Comparison of ENCODE assay signal across 6 mouse cellular contexts in genomic region chr14:26910461-26910860, GRCm38 (mm10). TPM values are rescaled to one million over a fixed set of nuclear protein-coding genes. Genes with fewer than 3 reads are reported as not detected.
"Had no signal": no experiment of that assay in that cellular context is flagged by ENCODE, and none has a peak within 500 bp of the region (broad histone marks: within the 10 kb centered on the region; RNA-seq: fewer than 3 reads in every experiment).

No protein-coding gene starts in this region.

RNA-seq across cellular contexts. Expression of gene Asb14, which starts 16.1 kb away (rescaled TPM):
- total RNA-seq: neutrophil, adult 5-6 weeks had no signal
- polyA plus RNA-seq: small intestine, adult 2 months; spleen, adult 2 months; stomach, embryonic 14.5 days; stomach, embryonic 16.5 days; urinary bladder, adult 2 months had no signal
